Mouse (Mus musculus) layer of hippocampus, postnatal 10 days (tissue): ENCODE measurements around the gene Lrp6. TPM values are rescaled to one million over a fixed set of nuclear protein-coding genes. Genes with fewer than 3 reads are reported as not detected.
A peak's percentile ranks its signal among the peaks of the same experiment; 100 is the strongest.

Experiments
- DNase-seq, 2 experiments: peaks; one replicate each; pipeline ENCODE4 v3.0.0; 2021; ENCODE audit warnings: low spot score in 2 of 2
- total RNA-seq, 2 experiments: library from RNA; stranded (reverse); gene quantifications; 2 replicates each; pipeline ENCODE4 v1.2.3; 2021

The Lrp6 gene
- total RNA-seq, 2 experiments from 2014 or later: 52.8 to 58.7 TPM

- no peak for DNase-seq
Measured at GRCm38 (mm10) chr6:134575288-134575741, 8.6 kb upstream of the Lrp6 start.

- DNase-seq: no peak
Measured at GRCm38 (mm10) chr6:134567986-134568556, 1.3 kb upstream of the Lrp6 start.

GRCm38 (mm10) chr6:134566248-134566817 lies 432 bp downstream of the Lrp6 start:
- DNase-seq: no peak

- DNase-seq: peak; percentile 10 to 23
Measured at GRCm38 (mm10) chr6:134565606-134566247, 1.0 kb downstream of the Lrp6 start.

- no peak for DNase-seq
Measured at GRCm38 (mm10) chr6:134564539-134564938, 2.2 kb downstream of the Lrp6 start.

- DNase-seq: no peak
Measured at GRCm38 (mm10) chr6:134559635-134560034, 7.1 kb downstream of the Lrp6 start.

GRCm38 (mm10) chr6:134558546-134559129 lies 8.1 kb downstream of the Lrp6 start:
- no peak for DNase-seq

- no peak for DNase-seq
Measured at GRCm38 (mm10) chr6:134557043-134557442, 9.7 kb downstream of the Lrp6 start.

GRCm38 (mm10) chr6:134556185-134556950 lies 10.4 kb downstream of the Lrp6 start:
- no peak for DNase-seq

GRCm38 (mm10) chr6:134555178-134555577 lies 11.6 kb downstream of the Lrp6 start:
- no peak for DNase-seq

GRCm38 (mm10) chr6:134554230-134554629 lies 12.5 kb downstream of the Lrp6 start:
- DNase-seq: no peak

GRCm38 (mm10) chr6:134551007-134551406 lies 15.8 kb downstream of the Lrp6 start:
- no peak for DNase-seq

- no peak for DNase-seq
Measured at GRCm38 (mm10) chr6:134550396-134550795, 16.4 kb downstream of the Lrp6 start.

- DNase-seq: no peak
Measured at GRCm38 (mm10) chr6:134544843-134545242, 21.9 kb downstream of the Lrp6 start.

GRCm38 (mm10) chr6:134544093-134544492 lies 22.7 kb downstream of the Lrp6 start:
- no peak for DNase-seq

GRCm38 (mm10) chr6:134543607-134544006 lies 23.2 kb downstream of the Lrp6 start:
- no peak for DNase-seq

GRCm38 (mm10) chr6:134542374-134542773 lies 24.4 kb downstream of the Lrp6 start:
- DNase-seq: no peak

GRCm38 (mm10) chr6:134540161-134540560 lies 26.6 kb downstream of the Lrp6 start:
- DNase-seq: no peak

- DNase-seq: no peak
Measured at GRCm38 (mm10) chr6:134539459-134539858, 27.3 kb downstream of the Lrp6 start.

GRCm38 (mm10) chr6:134538805-134539204 lies 28.0 kb downstream of the Lrp6 start:
- no peak for DNase-seq

- DNase-seq: no peak
Measured at GRCm38 (mm10) chr6:134537461-134538117, 29.2 kb downstream of the Lrp6 start.
